In genomic region chr8:126886741-126887638, GRCm38 (mm10) we compare ENCODE assay signal across 8 mouse cellular contexts. TPM values are rescaled to one million over a fixed set of nuclear protein-coding genes. Genes with fewer than 3 reads are reported as not detected.
DNase-seq lines count a peak whose midpoint lies in the region; ATAC-seq lines count a peak whose summit lies in the region.

No protein-coding gene starts in this region.

- peak; percentile 75 for DNase-seq in urinary bladder, postnatal 14 days (ENCODE audit: low spot score)
- DNase-seq in urinary bladder, adult 2 months (ENCODE audit: low spot score), result no peak
- peak; percentile 77 to 78 for DNase-seq in heart, postnatal 36 days
- no peak for DNase-seq in left cerebral cortex, postnatal 36 days (ENCODE audit: low spot score in 2 of 2)
- DNase-seq in cerebellum, postnatal 25 days, result no peak

- 61% methylated on average over 8 of the region's 8 CpGs for WGBS in forebrain, embryonic 16.5 days
- 46% methylated on average over 8 of the region's 8 CpGs for WGBS in limb, embryonic 12.5 days
- WGBS in neural tube, embryonic 14.5 days, result 52% methylated on average over 8 of the region's 8 CpGs

- no peak overlapping the region for H3K9ac ChIP-seq in forebrain, embryonic 16.5 days (replicated peaks; ENCODE audit: low read depth, low read length)
- no peak overlapping the region for H3K9ac ChIP-seq in limb, embryonic 12.5 days (replicated peaks)
- no peak overlapping the region for H3K9ac ChIP-seq in neural tube, embryonic 14.5 days (replicated peaks; ENCODE audit: low read depth, low read length)

- H3K4me2 ChIP-seq in forebrain, embryonic 16.5 days (ENCODE audit: low read length), result no peak overlapping the region
- H3K4me2 ChIP-seq in limb, embryonic 12.5 days, result no peak overlapping the region
- H3K4me2 ChIP-seq in neural tube, embryonic 14.5 days (ENCODE audit: low read depth, low read length), result no peak overlapping the region

- peak overlapping the region; percentile 27; the same call in 1 of the 2 replicates for H3K27ac ChIP-seq in forebrain, embryonic 16.5 days (ENCODE audit: low read length)
- peak overlapping the region; percentile 83 for H3K27ac ChIP-seq in limb, embryonic 12.5 days
- peak overlapping the region; percentile 39; the same call in 1 of the 2 replicates for H3K27ac ChIP-seq in neural tube, embryonic 14.5 days (ENCODE audit: low read depth, low read length)

- no peaks in the 10 kb centered on the region for H3K27me3 ChIP-seq in forebrain, embryonic 16.5 days (replicated peaks; ENCODE audit: control insufficient read depth, insufficient read depth, low read length)
- no peaks in the 10 kb centered on the region for H3K27me3 ChIP-seq in limb, embryonic 12.5 days
- no peaks in the 10 kb centered on the region for H3K27me3 ChIP-seq in neural tube, embryonic 14.5 days (ENCODE audit: control insufficient read depth, insufficient read depth, low read length)

- H3K9me3 ChIP-seq in forebrain, embryonic 16.5 days (ENCODE audit: control insufficient read depth, low read length), result no peaks in the 10 kb centered on the region
- H3K9me3 ChIP-seq in limb, embryonic 12.5 days, result no peaks in the 10 kb centered on the region
- H3K9me3 ChIP-seq in neural tube, embryonic 14.5 days (ENCODE audit: control insufficient read depth, low read length), result no peaks in the 10 kb centered on the region

- peaks cover 19% of the 10 kb centered on the region for H3K4me1 ChIP-seq in forebrain, embryonic 16.5 days (replicated peaks; ENCODE audit: control insufficient read depth, insufficient read depth, low read length)
- H3K4me1 ChIP-seq in limb, embryonic 12.5 days (replicated peaks), result peaks cover 27% of the 10 kb centered on the region
- H3K4me1 ChIP-seq in neural tube, embryonic 14.5 days (ENCODE audit: control insufficient read depth, insufficient read depth, low read length), result peaks cover 7% of the 10 kb centered on the region; the same call in 1 of the 2 replicates

- intact Hi-C loops in heart, postnatal 36 days (cut with DNase I), result loop anchor here (2.0 kb wide), 1 partner anchor 26 kb away; no protein-coding TSS in a partner anchor
- intact Hi-C loops in left cerebral cortex, postnatal 36 days (cut with DNase I), result no loop called here

- H3K36me3 ChIP-seq in forebrain, embryonic 16.5 days (ENCODE audit: control insufficient read depth, insufficient read depth), result no peaks in the 10 kb centered on the region
- no peaks in the 10 kb centered on the region for H3K36me3 ChIP-seq in limb, embryonic 12.5 days
- H3K36me3 ChIP-seq in neural tube, embryonic 14.5 days (ENCODE audit: control insufficient read depth, insufficient read depth, low read length), result no peaks in the 10 kb centered on the region

- H3K4me3 ChIP-seq in forebrain, embryonic 16.5 days (replicated peaks; ENCODE audit: low read length), result no peak overlapping the region
- H3K4me3 ChIP-seq in limb, embryonic 12.5 days (replicated peaks), result no peak overlapping the region
- no peak overlapping the region for H3K4me3 ChIP-seq in neural tube, embryonic 14.5 days (ENCODE audit: low read depth, low read length)

- peak; percentile 30; the same call in 1 of the 2 replicates for ATAC-seq in forebrain, embryonic 16.5 days
- no peak for ATAC-seq in limb, embryonic 12.5 days (ENCODE audit: insufficient number of reproducible peaks, insufficient read depth, low FRiP score, low TSS enrichment, low read depth)
- no peak for ATAC-seq in neural tube, embryonic 14.5 days (ENCODE audit: low read depth)

RNA-seq across cellular contexts. Expression of gene Tomm20, which starts 58.7 kb away (rescaled TPM):
- 62.4 and 118 TPM in 2 replicates for polyA plus RNA-seq in urinary bladder, adult 2 months (2012; rRNA removed)
- 191 and 193 TPM in 2 replicates for polyA plus RNA-seq in forebrain, embryonic 16.5 days (2015; fragmentation: Nextera tagmentation; extraction: Ambion mirVana)
- 10 to 100 TPM; 81.7 to 91.3 TPM for total RNA-seq in heart, postnatal 36 days (2021)
- polyA plus RNA-seq in limb, embryonic 12.5 days (2016; fragmentation: Nextera tagmentation; extraction: Ambion mirVana), result 217 and 222 TPM in 2 replicates
- polyA plus RNA-seq in neural tube, embryonic 14.5 days (2014; fragmentation: Nextera tagmentation; extraction: Ambion mirVana), result 219 and 222 TPM in 2 replicates
- 100 to 1,000 TPM; 186 to 201 TPM for total RNA-seq in left cerebral cortex, postnatal 36 days (2021)

Comparison
In these comparisons a context has a peak if more than half of its experiments do, and no peak if none do; other contexts are left out.
1. DNase-seq: peak in urinary bladder, postnatal 14 days (single experiment) and heart, postnatal 36 days (2 of 2); none in urinary bladder, adult 2 months (single experiment), left cerebral cortex, postnatal 36 days (0 of 2) and cerebellum, postnatal 25 days (0 of 2).
2. H3K27ac ChIP-seq: peak in every context shown above with its lines; median percentile 83 in limb, embryonic 12.5 days; 39 in neural tube, embryonic 14.5 days; 27 in forebrain, embryonic 16.5 days.